Mouse (Mus musculus) kidney, postnatal 0 days (tissue): ENCODE results near the gene Prpf40b. TPM values are rescaled to one million over a fixed set of nuclear protein-coding genes. Genes with fewer than 3 reads are reported as not detected.

ENCODE experiments used
- ATAC-seq: fragments of 200-750 bp; cut with Nextera tagmentation; replicated peaks from 2 replicates; pipeline ENCODE4 v1.8.0; 2017; ENCODE audit warnings: low read depth, moderate number of reproducible peaks, moderate TSS enrichment, moderate library complexity; ENCODE audit not compliant: low FRiP score
- DNase-seq: peaks from one replicate; pipeline ENCODE4 v3.0.0-alpha.2; 2016; ENCODE audit warnings: low spot score
- H3K27ac ChIP-seq: fragments of 300-500 bp; sonication (generic); 2 replicates; pipeline ENCODE4 v1.5.1; 2014; ENCODE audit warnings: mild to moderate bottlenecking
- H3K27me3 ChIP-seq: fragments of 300-500 bp; sonication (generic); 2 replicates; pipeline ENCODE4 v1.6.1; 2014; ENCODE audit warnings: low read length, mixed read lengths; ENCODE audit not compliant: insufficient read depth
- H3K36me3 ChIP-seq: fragments of 300-500 bp; sonication (generic); 2 replicates; pipeline ENCODE4 v1.6.1; 2014; ENCODE audit warnings: low read length, mixed read lengths; ENCODE audit not compliant: insufficient read depth
- H3K4me1 ChIP-seq: fragments of 300-500 bp; sonication (generic); replicated peaks from 2 replicates; pipeline ENCODE4 v1.6.1; 2014; ENCODE audit warnings: antibody characterized with exemption, low read length, mixed read lengths; ENCODE audit not compliant: insufficient read depth
- H3K4me2 ChIP-seq: fragments of 300-500 bp; sonication (generic); 2 replicates; pipeline ENCODE4 v1.6.1; 2014; ENCODE audit warnings: mild to moderate bottlenecking, low read length, moderate library complexity, mixed read lengths
- H3K4me3 ChIP-seq: fragments of 300-500 bp; sonication (generic); replicated peaks from 2 replicates; pipeline ENCODE4 v1.5.1; 2014; ENCODE audit warnings: low read depth, low read length
- H3K9ac ChIP-seq: fragments of 300-500 bp; sonication (generic); 2 replicates; pipeline ENCODE4 v1.6.1; 2014; ENCODE audit warnings: low read depth, low read length
- H3K9me3 ChIP-seq: fragments of 300-500 bp; sonication (generic); replicated peaks from 2 replicates; pipeline ENCODE4 v1.6.1; 2016; ENCODE audit warnings: low read length, inconsistent platforms, mixed read lengths
- CTCF ChIP-seq: IDR thresholded peaks from 2 replicates; pipeline ENCODE4 v1.5.1; 2016; ENCODE audit warnings: antibody characterized with exemption, low read depth, mild to moderate bottlenecking, moderate library complexity
- WGBS: fragments of 180-500 bp; shearing (Covaris S2); extraction: QIAGEN DNeasy Blood & Tissue Kit; methylation state at CpG from one replicate; pipeline ENCODE4 v1.1.7; 2014; 5-methylcytosine and 5-hydroxymethylcytosine counted together
- polyA plus RNA-seq: library from polyadenylated mRNA; unstranded; fragments of >200 nt; fragmentation: Nextera tagmentation; extraction: Ambion mirVana; gene quantifications from 2 replicates; pipeline ENCODE4 v1.2.1, GENCODE M21; 2015

The Prpf40b gene
- polyA plus RNA-seq, 1 experiment from 2014 or later = 38.3 TPM

DNA sequence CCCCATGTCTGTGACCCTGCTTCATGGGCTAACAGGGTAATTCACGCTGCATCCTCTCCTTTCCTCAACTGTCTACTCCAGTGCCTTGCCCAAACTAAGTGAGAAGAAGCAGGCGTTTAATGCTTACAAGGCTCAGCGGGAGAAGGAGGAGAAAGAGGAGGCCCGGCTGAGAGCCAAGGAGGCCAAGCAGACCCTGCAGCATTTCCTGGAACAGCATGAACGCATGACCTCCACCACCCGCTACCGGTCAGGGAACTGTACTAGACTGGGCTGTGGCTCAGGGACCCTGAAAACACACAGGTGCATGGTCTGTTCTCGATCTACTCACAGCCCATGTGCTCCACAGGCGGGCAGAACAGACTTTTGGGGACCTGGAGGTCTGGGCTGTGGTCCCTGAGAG lies 12.6 kb downstream of the Prpf40b start:
- Histone ChIP-seq H3K27me3 (no peaks in the 10 kb centered on the region), H3K4me1 (no peaks in the 10 kb centered on the region), H3K4me2 (no peak overlapping the region), H3K36me3 (peaks cover 63% of the 10 kb centered on the region), H3K27ac (no peak overlapping the region), H3K4me3 (no peak overlapping the region), H3K9me3 (no peaks in the 10 kb centered on the region), H3K9ac (no peak overlapping the region)
- no peak for ATAC-seq
- no peak for TF ChIP-seq CTCF
- 76% methylated on average over 9 of the region's 9 CpGs for WGBS
- no peak for DNase-seq

GRCm38 (mm10) chr15:99309549-99309948 lies 14.7 kb downstream of the Prpf40b start:
- Histone ChIP-seq H3K9me3 (no peaks in the 10 kb centered on the region), H3K4me1 (no peaks in the 10 kb centered on the region), H3K4me3 (no peak overlapping the region), H3K27me3 (no peaks in the 10 kb centered on the region), H3K36me3 (peaks cover 60% of the 10 kb centered on the region), H3K4me2 (no peak overlapping the region), H3K27ac (no peak overlapping the region), H3K9ac (no peak overlapping the region)
- ATAC-seq = no peak
- no peak for TF ChIP-seq CTCF
- DNase-seq = no peak
- 89% methylated on average over 9 of the region's 9 CpGs for WGBS

- H3K36me3 ChIP-seq = peaks cover 56% of the 10 kb centered on the region
- H3K27ac ChIP-seq = no peak overlapping the region
- no peaks in the 10 kb centered on the region for H3K27me3 ChIP-seq
- 89% methylated on average over 5 of the region's 5 CpGs for WGBS
- H3K9me3 ChIP-seq = no peaks in the 10 kb centered on the region
- DNase-seq (no peak), ATAC-seq (no peak)
- H3K4me2 ChIP-seq = no peak overlapping the region
- no peaks in the 10 kb centered on the region for H3K4me1 ChIP-seq
- H3K9ac ChIP-seq = no peak overlapping the region
- no peak for TF ChIP-seq CTCF
- no peak overlapping the region for H3K4me3 ChIP-seq
These were observed 15.7 kb downstream of the Prpf40b start for GRCm38 (mm10) chr15:99310617-99311016.

DNA sequence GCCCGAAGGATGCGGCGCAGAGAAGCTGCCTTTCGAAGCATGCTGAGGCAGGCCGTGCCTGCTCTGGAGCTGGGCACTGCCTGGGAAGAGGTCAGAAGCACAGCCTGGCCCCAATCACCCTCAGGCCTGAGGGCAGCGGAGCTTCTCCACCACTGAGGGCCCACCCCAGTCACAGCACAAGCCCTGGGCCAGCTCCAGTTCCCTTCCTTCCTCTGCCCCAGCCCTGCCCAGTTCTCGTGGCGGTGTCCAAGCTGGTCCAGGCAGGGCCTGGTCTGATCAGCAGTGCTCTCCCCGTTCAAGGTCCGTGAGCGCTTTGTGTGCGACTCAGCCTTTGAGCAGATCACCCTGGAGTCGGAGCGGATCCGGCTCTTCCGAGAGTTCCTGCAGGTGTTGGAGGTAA lies 20.0 kb downstream of the Prpf40b start:
- Histone ChIP-seq H3K27ac (no peak overlapping the region; the same call in 1 of the 2 replicates), H3K36me3 (peaks cover 51% of the 10 kb centered on the region), H3K4me3 (no peak overlapping the region), H3K9ac (no peak overlapping the region), H3K27me3 (no peaks in the 10 kb centered on the region), H3K9me3 (no peaks in the 10 kb centered on the region), H3K4me2 (no peak overlapping the region), H3K4me1 (no peaks in the 10 kb centered on the region; the same call in 1 of the 2 replicates)
- ATAC-seq (no peak; the same call in 1 of the 2 replicates), DNase-seq (no peak)
- no peak for TF ChIP-seq CTCF
- 80% methylated on average over 16 of the region's 16 CpGs for WGBS

GRCm38 (mm10) chr15:99316314-99317266 lies 21.7 kb downstream of the Prpf40b start:
- 57% methylated on average over 16 of the region's 16 CpGs for WGBS
- H3K9me3 ChIP-seq = no peaks in the 10 kb centered on the region
- peaks cover 56% of the 10 kb centered on the region for H3K36me3 ChIP-seq

GRCm38 (mm10) chr15:99317267-99317651 lies 22.4 kb downstream of the Prpf40b start:
- Histone ChIP-seq H3K4me1 (peaks cover 5% of the 10 kb centered on the region; the same call in 1 of the 2 replicates), H3K4me3 (no peak overlapping the region), H3K27ac (peak overlapping the region; percentile 74), H3K9me3 (no peaks in the 10 kb centered on the region), H3K27me3 (no peaks in the 10 kb centered on the region), H3K4me2 (no peak overlapping the region), H3K9ac (no peak overlapping the region), H3K36me3 (peaks cover 63% of the 10 kb centered on the region)
- DNase-seq (peak; percentile 61), ATAC-seq (no peak)
- 72% methylated on average over 2 of the region's 2 CpGs for WGBS
- TF ChIP-seq CTCF = peak; percentile 42; the same call in 1 of the 2 replicates

More at GRCm38 (mm10) chr15:99316314-99317266, 21.7 kb downstream of the Prpf40b start:
- no peak overlapping the region for H3K9ac ChIP-seq
- no peaks in the 10 kb centered on the region for H3K27me3 ChIP-seq
- peaks cover 5% of the 10 kb centered on the region; the same call in 1 of the 2 replicates for H3K4me1 ChIP-seq
- no peak overlapping the region for H3K4me2 ChIP-seq
- TF ChIP-seq CTCF = peak; percentile 94
- H3K4me3 ChIP-seq = no peak overlapping the region
- ATAC-seq = peak; percentile 19; the same call in 1 of the 2 replicates
- H3K27ac ChIP-seq = peak overlapping the region; percentile 74
- peak; percentile 92 for DNase-seq
